Mouse (Mus musculus): ENCODE data around the gene Itch.

- peak in 2 of 3 experiments; percentile 18 to 20; a peak in 2 of 6 replicates for TF ChIP-seq CTCF (IDR thresholded peaks at IDR 0.05 in 2 of 3, conservative IDR thresholded peaks at IDR 0.05 in 1 of 3; ENCODE audit: control insufficient read depth in 1 of 3, insufficient read depth in 1 of 3, low read depth in 2 of 3, low read length in 3 of 3, poor library complexity in 1 of 3, severe bottlenecking in 1 of 3)
- TF ChIP-seq POLR2A (IDR thresholded peaks at IDR 0.05; ENCODE audit: control insufficient read depth in 1 of 2, insufficient read depth in 1 of 2, low read depth in 1 of 2, low read length in 2 of 2, poor library complexity in 1 of 2): no peak
- TF ChIP-seq MEF2A (IDR thresholded peaks at IDR 0.05; ENCODE audit: extremely low read depth, insufficient replicate concordance, low read depth, low read length, poor library complexity, severe bottlenecking): no peak
- TF ChIP-seq POLR2AphosphoS2 (IDR thresholded peaks at IDR 0.05; ENCODE audit: low read length): no peak
- TF ChIP-seq JUND (IDR thresholded peaks at IDR 0.05; ENCODE audit: low read depth, low read length): no peak
- TF ChIP-seq GABPA (IDR thresholded peaks at IDR 0.05; ENCODE audit: low read depth, low read length): no peak
Measured at GRCm38 (mm10) chr2:155090909-155091742, 42.2 kb upstream of the Itch start.
